Mouse (Mus musculus): ENCODE results near the gene 1810055G02Rik. TPM values are rescaled to one million over a fixed set of nuclear protein-coding genes. Genes with fewer than 3 reads are reported as not detected.

Gene 1810055G02Rik
- total and polyA plus RNA-seq, 3 experiments, result 22.4 to 32.3 TPM; not detected in 1

DNA sequence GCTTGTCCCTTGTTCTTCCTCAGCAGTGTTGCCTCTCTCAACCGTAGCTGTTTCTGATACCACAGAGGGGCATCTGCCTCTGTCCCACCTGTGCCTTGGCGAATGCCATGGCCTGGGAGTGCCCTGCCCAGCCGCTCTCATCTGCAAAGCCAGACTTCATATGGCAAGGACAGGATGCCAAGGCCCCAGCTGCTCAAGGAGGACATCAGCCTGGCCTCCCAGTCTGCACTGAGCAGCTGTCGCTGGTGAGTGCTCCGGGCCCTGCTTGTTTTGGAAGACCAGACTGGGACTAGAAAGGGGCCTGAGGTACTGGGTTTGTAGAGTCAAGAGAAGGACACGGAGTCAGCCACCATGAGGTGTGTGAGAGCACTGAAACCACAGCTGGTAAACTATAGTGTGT lies 6.3 kb downstream of the 1810055G02Rik start:
- no peak overlapping the region for H3K27ac ChIP-seq (ENCODE audit: control insufficient read depth, low read depth, low read length)
- no peaks in the 10 kb centered on the region for H3K27me3 ChIP-seq (ENCODE audit: control insufficient read depth in 1 of 2, insufficient read depth in 2 of 2, low read length in 2 of 2)
- H3K36me3 ChIP-seq (ENCODE audit: control insufficient read depth in 1 of 2, insufficient read depth in 2 of 2, low read length in 2 of 2), result peaks cover 0 to under 1% of the 10 kb centered on the region in 2 experiments; a peak in 1 of 4 replicates
- no peak overlapping the region for H3K4me3 ChIP-seq (ENCODE audit: control insufficient read depth in 1 of 2, insufficient read depth in 1 of 2, low read depth in 2 of 2, low read length in 2 of 2)
- H3K4me1 ChIP-seq (ENCODE audit: control insufficient read depth in 1 of 2, insufficient read depth in 2 of 2, low read length in 2 of 2), result peaks cover 0 to 2% of the 10 kb centered on the region in 2 experiments; a peak in 2 of 4 replicates
- no peak overlapping the region for H3K9ac ChIP-seq (ENCODE audit: control insufficient read depth, low read depth, low read length, poor library complexity, severe bottlenecking)
- DNase-seq (ENCODE audit: low read depth, low spot score), result no peak
- H3K9me3 ChIP-seq (replicated peaks; ENCODE audit: insufficient read depth, low read length), result no peaks in the 10 kb centered on the region
- peaks cover 6% of the 10 kb centered on the region for H3K79me2 ChIP-seq (ENCODE audit: control insufficient read depth, insufficient read depth, low read length, poor library complexity)
- no peak for TF ChIP-seq JUND (IDR thresholded peaks at IDR 0.05; ENCODE audit: low read depth, low read length)
- no peak for TF ChIP-seq CHD2 (IDR thresholded peaks at IDR 0.05; ENCODE audit: low read length)
- TF ChIP-seq RCOR1 (IDR thresholded peaks at IDR 0.05; ENCODE audit: low read depth, low read length), result no peak
- TF ChIP-seq TBP (IDR thresholded peaks at IDR 0.05; ENCODE audit: low read depth, low read length), result no peak
- no peak for TF ChIP-seq RAD21 (IDR thresholded peaks at IDR 0.05; ENCODE audit: low read depth, low read length)
- no peak for TF ChIP-seq MXI1 (IDR thresholded peaks at IDR 0.05; ENCODE audit: low read depth, low read length)
- TF ChIP-seq KAT2A (conservative IDR thresholded peaks at IDR 0.05; ENCODE audit: low read depth, low read length), result no peak
- no peak for TF ChIP-seq CHD1 (IDR thresholded peaks at IDR 0.05; ENCODE audit: low read depth, low read length)
- no peak for TF ChIP-seq USF1 (IDR thresholded peaks at IDR 0.05; ENCODE audit: low read depth, low read length)
- no peak for TF ChIP-seq BHLHE40 (IDR thresholded peaks at IDR 0.05; ENCODE audit: borderline replicate concordance, low read depth, low read length)
- no peak for TF ChIP-seq MEF2A (IDR thresholded peaks at IDR 0.05; ENCODE audit: extremely low read depth, insufficient replicate concordance, low read depth, low read length, poor library complexity, severe bottlenecking)
- no peak for TF ChIP-seq POLR2AphosphoS5 (IDR thresholded peaks at IDR 0.05; ENCODE audit: borderline replicate concordance, low read depth, low read length)
- no peak for TF ChIP-seq HCFC1 (IDR thresholded peaks at IDR 0.05; ENCODE audit: low read depth, low read length)

DNA sequence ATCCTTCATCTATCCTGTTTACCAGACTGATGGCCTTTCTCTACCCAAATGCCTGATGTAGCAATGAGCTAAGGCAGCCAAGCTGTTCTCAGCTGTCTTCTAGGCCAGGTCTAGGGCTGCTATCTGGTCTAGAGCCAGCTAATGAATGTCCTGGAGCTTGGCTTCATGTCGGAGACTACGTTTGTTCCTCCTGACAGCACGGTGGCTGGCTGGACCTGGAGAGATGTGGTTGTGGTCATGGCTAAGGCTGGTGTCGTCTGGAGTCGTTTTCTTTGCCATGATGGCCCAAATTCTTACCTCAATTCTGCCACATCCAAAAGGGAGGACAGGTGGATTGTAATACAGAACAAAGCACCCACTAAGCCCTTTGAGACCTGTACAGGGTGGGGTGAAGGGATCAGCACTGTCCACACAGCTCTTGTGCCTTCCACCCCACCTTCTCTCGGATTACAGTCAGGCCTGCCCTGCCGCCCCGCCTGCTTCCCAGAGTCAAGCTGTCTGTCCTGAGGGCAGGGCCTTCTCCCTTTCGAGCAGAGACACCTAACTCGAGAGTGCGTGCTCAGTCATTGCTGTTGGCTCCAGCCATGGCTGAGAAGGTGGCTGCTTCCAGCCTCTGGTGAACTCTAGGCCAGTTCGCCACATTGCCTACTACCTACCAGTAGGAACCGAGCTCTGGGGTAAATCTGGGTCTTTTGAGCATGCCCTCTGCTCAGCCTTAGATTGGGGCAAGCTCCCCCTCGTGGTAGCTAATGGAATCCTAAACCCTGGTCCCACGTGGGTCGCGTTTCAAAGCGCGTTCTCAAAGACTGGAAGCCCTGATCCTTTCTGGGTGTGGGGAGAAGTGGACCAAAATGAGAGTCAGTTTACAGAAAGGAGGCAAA lies 10.6 kb downstream of the 1810055G02Rik start:
- peak; percentile 87 for DNase-seq (ENCODE audit: low read depth, low spot score)
- Histone ChIP-seq H3K27me3 (ENCODE audit: control insufficient read depth in 1 of 2, insufficient read depth in 2 of 2, low read length in 2 of 2) (no peaks in the 10 kb centered on the region), H3K79me2 (ENCODE audit: control insufficient read depth, insufficient read depth, low read length, poor library complexity) (no peaks in the 10 kb centered on the region; the same call in 1 of the 2 replicates), H3K4me3 (ENCODE audit: control insufficient read depth in 1 of 2, insufficient read depth in 1 of 2, low read depth in 2 of 2, low read length in 2 of 2) (peak overlapping the region; percentile 59 to 72), H3K27ac (ENCODE audit: control insufficient read depth, low read depth, low read length) (no peak overlapping the region), H3K36me3 (ENCODE audit: control insufficient read depth in 1 of 2, insufficient read depth in 2 of 2, low read length in 2 of 2) (no peaks in the 10 kb centered on the region), H3K4me1 (ENCODE audit: control insufficient read depth in 1 of 2, insufficient read depth in 2 of 2, low read length in 2 of 2) (no peaks in the 10 kb centered on the region), H3K9me3 (replicated peaks; ENCODE audit: insufficient read depth, low read length) (no peaks in the 10 kb centered on the region), H3K9ac (ENCODE audit: control insufficient read depth, low read depth, low read length, poor library complexity, severe bottlenecking) (peak overlapping the region; percentile 76)
- TF ChIP-seq ELF1 (IDR thresholded peaks at IDR 0.05; ENCODE audit: low read depth, low read length), result no peak
- no peak for TF ChIP-seq HCFC1 (IDR thresholded peaks at IDR 0.05; ENCODE audit: low read depth, low read length)
- TF ChIP-seq JUND (IDR thresholded peaks at IDR 0.05; ENCODE audit: low read depth, low read length), result no peak
- TF ChIP-seq RCOR1 (IDR thresholded peaks at IDR 0.05; ENCODE audit: low read depth, low read length), result no peak
- TF ChIP-seq USF2 (IDR thresholded peaks at IDR 0.05; ENCODE audit: borderline replicate concordance in 1 of 2, insufficient read depth in 1 of 2, low read depth in 1 of 2, low read length in 2 of 2), result no peak
- no peak for TF ChIP-seq GATA1 (IDR thresholded peaks at IDR 0.05; ENCODE audit: low read depth, low read length)
- no peak for TF ChIP-seq CHD1 (IDR thresholded peaks at IDR 0.05; ENCODE audit: low read depth, low read length)
- peak; percentile 90 for TF ChIP-seq MXI1 (IDR thresholded peaks at IDR 0.05; ENCODE audit: low read depth, low read length)
- TF ChIP-seq TBP (IDR thresholded peaks at IDR 0.05; ENCODE audit: low read depth, low read length), result no peak
- no peak for TF ChIP-seq BHLHE40 (IDR thresholded peaks at IDR 0.05; ENCODE audit: borderline replicate concordance, low read depth, low read length)
- no peak for TF ChIP-seq NELFE (IDR thresholded peaks at IDR 0.05; ENCODE audit: low read depth, low read length)
- no peak for TF ChIP-seq ZNF384 (IDR thresholded peaks at IDR 0.05; ENCODE audit: low read depth, low read length)
- no peak for TF ChIP-seq CHD2 (IDR thresholded peaks at IDR 0.05; ENCODE audit: low read length)
- peak; percentile 94 for TF ChIP-seq MYC (IDR thresholded peaks at IDR 0.05; ENCODE audit: low read depth, low read length)
- TF ChIP-seq CTCF (IDR thresholded peaks at IDR 0.05 in 2 of 3, conservative IDR thresholded peaks at IDR 0.05 in 1 of 3; ENCODE audit: control insufficient read depth in 1 of 3, insufficient read depth in 1 of 3, low read depth in 2 of 3, low read length in 3 of 3, poor library complexity in 1 of 3, severe bottlenecking in 1 of 3), result peak; percentile 51 to 76 (median 71)
- peak; percentile 44; the same call in 1 of the 2 replicates for TF ChIP-seq NRF1 (IDR thresholded peaks at IDR 0.05; ENCODE audit: insufficient read depth, low read depth, low read length, poor library complexity, severe bottlenecking)
- TF ChIP-seq SMC3 (IDR thresholded peaks at IDR 0.05; ENCODE audit: low read depth, low read length), result peak; percentile 72
- TF ChIP-seq UBTF (IDR thresholded peaks at IDR 0.05; ENCODE audit: borderline replicate concordance, insufficient read depth, low read depth, low read length), result no peak
- peak; percentile 64 for TF ChIP-seq USF1 (IDR thresholded peaks at IDR 0.05; ENCODE audit: low read depth, low read length)
- peak; percentile 84 for TF ChIP-seq MAX (IDR thresholded peaks at IDR 0.05; ENCODE audit: low read length)
- TF ChIP-seq ZC3H11A (IDR thresholded peaks at IDR 0.05; ENCODE audit: low read depth, low read length), result no peak
- TF ChIP-seq KAT2A (conservative IDR thresholded peaks at IDR 0.05; ENCODE audit: low read depth, low read length), result no peak
- peak in 1 of 2 experiments; percentile 40; a peak in 1 of 4 replicates for TF ChIP-seq POLR2A (IDR thresholded peaks at IDR 0.05; ENCODE audit: control insufficient read depth in 1 of 2, insufficient read depth in 1 of 2, low read depth in 1 of 2, low read length in 2 of 2, poor library complexity in 1 of 2)
- TF ChIP-seq MAFK (IDR thresholded peaks at IDR 0.05; ENCODE audit: borderline replicate concordance, low read depth, low read length), result no peak
